Mouse (Mus musculus) thymus, adult 2 months (tissue): ENCODE data around the gene Ehf. TPM values are rescaled to one million over a fixed set of nuclear protein-coding genes. Genes with fewer than 3 reads are reported as not detected.

Experiments used
- DNase-seq: peaks from one replicate; pipeline ENCODE4 v3.0.0; 2021
- H3K27ac ChIP-seq: fragments of 200-500 bp; 2 replicates; pipeline ENCODE4 v1.5.1; 2012; ENCODE audit warnings: low read length, control low read depth; ENCODE audit not compliant: control insufficient read depth, insufficient read depth
- H3K27me3 ChIP-seq: fragments of 200-500 bp; 2 replicates; pipeline ENCODE4 v1.6.1; 2012; ENCODE audit warnings: mild to moderate bottlenecking, low read length, moderate library complexity, mixed read lengths; ENCODE audit not compliant: control insufficient read depth, insufficient read depth
- H3K36me3 ChIP-seq: fragments of 200-500 bp; 2 replicates; pipeline ENCODE4 v1.6.1; 2012; ENCODE audit warnings: mild to moderate bottlenecking, low read length, moderate library complexity; ENCODE audit not compliant: control insufficient read depth, insufficient read depth
- H3K4me1 ChIP-seq: fragments of 200-500 bp; replicated peaks from 2 replicates; pipeline ENCODE4 v1.6.1; 2012; ENCODE audit warnings: low read length; ENCODE audit not compliant: control insufficient read depth, insufficient read depth
- H3K4me3 ChIP-seq: fragments of 200-500 bp; 2 replicates; pipeline ENCODE4 v1.5.1; 2012; ENCODE audit warnings: mild to moderate bottlenecking, low read length, control low read depth, moderate library complexity; ENCODE audit not compliant: control insufficient read depth, insufficient read depth
- CTCF ChIP-seq: fragments of 200-500 bp; IDR thresholded peaks from 2 replicates; pipeline ENCODE4 v1.5.1; 2012; ENCODE audit warnings: mild to moderate bottlenecking, control low read depth, low read length, moderate library complexity, borderline replicate concordance; ENCODE audit not compliant: control insufficient read depth, poor library complexity, insufficient read depth; ENCODE audit errors: extremely low read depth
- POLR2A ChIP-seq: fragments of 200-500 bp; IDR thresholded peaks from 2 replicates; pipeline ENCODE4 v1.6.1; 2012; ENCODE audit warnings: mild to moderate bottlenecking, low read length, control low read depth, moderate library complexity; ENCODE audit not compliant: control insufficient read depth, poor library complexity, insufficient read depth; ENCODE audit errors: extremely low read depth
- WGBS: fragments of 180-500 bp; shearing (Covaris S2); methylation state at CpG from one replicate; pipeline ENCODE4 v1.1.7; 2018; 5-methylcytosine and 5-hydroxymethylcytosine counted together
- polyA plus RNA-seq: library from polyadenylated mRNA; depleted of rRNA; stranded (reverse); fragments of >200 nt; gene quantifications from 2 replicates; pipeline ENCODE4 v1.2.3, GENCODE M21; 2012

Gene Ehf
- polyA plus RNA-seq, 1 experiment: 7.2 TPM

DNA sequence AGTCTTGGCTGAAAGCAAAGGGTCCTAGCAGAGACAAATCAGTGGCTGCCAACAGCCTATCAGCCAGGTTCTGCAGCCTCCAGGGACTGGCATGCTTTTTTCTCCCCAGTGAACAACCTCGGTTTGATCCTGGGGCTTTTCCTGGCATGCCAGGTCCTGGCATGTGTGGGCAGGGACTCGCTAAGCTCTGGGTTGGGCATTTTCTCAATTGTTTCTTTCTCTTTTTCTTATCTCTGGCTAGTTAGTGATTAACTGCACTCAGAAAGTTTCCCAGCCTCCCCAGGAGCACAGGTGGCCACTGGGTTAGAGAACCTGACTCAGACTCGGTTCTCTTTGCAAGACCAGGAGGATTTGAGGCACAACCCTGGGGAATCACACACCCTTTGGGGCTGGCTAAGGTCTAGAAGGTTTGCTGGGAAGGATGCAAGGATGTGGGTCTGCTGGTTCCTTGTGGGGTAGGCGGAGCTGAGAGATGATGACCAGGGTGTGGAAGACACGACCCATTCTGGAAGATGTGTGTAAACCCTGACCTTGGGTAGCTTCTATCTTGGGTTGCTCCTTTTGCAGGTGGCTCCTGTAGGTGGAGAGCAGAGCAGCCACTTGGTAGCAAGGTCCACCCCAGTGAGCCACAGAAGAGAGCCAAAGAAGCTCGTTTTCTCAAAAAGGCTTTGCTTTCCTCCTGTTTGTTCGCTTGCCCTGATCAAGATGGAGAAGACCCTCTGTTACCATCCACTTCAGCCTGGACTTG lies 22.4 kb upstream of the Ehf start:
- Histone ChIP-seq H3K4me3 (no peak overlapping the region), H3K4me1 (no peaks in the 10 kb centered on the region), H3K27ac (no peak overlapping the region), H3K36me3 (no peaks in the 10 kb centered on the region), H3K27me3 (no peaks in the 10 kb centered on the region)
- 85% methylated on average over 7 of the region's 7 CpGs for WGBS
- no peak for TF ChIP-seq CTCF
- no peak for TF ChIP-seq POLR2A
- no peak for DNase-seq

DNA sequence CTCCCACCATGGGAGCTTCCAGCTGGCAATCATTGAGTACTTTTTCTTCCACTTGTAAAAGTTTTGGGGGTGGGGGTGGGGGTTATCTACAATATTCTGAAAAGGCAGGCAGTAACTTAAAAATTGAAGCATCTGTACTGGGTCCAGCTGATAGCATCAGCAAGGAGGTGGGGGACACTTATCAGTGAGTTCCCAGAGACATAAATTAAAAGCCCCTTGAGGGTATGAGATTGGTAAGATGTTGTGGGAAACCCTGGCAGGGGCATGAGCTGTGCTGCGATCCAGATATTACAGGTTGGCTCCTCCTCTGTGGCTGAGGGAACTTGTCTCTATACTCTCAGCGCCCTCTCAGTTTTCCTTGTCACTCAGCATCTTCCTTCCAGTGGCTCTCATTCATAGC lies 21.2 kb upstream of the Ehf start:
- Histone ChIP-seq H3K36me3 (no peaks in the 10 kb centered on the region), H3K27me3 (no peaks in the 10 kb centered on the region), H3K4me1 (no peaks in the 10 kb centered on the region), H3K27ac (no peak overlapping the region), H3K4me3 (no peak overlapping the region)
- TF ChIP-seq CTCF (no peak), POLR2A (no peak)
- DNase-seq: no peak
- WGBS: 84% methylated on average over 2 of the region's 2 CpGs

DNA sequence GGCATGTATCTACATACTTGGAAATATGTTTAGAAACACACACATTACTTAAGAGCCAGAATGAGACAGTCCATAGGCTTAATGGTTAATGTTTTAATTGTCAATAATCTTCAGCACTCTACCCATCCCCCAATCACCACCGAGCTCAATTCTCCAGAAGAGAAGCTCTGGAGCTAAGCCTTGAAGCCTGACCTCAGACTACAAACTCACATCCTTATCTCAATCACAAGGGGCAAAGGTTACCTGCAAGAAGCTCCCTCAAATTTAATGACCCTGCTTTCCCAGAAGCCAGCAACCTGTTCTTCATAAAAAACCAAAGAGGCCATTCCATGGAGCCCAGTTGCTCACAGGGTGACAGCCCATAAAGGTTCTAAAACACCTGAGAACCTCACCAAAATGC lies 19.1 kb upstream of the Ehf start:
- H3K4me3 ChIP-seq: no peak overlapping the region
- no peaks in the 10 kb centered on the region for H3K27me3 ChIP-seq
- H3K27ac ChIP-seq: no peak overlapping the region
- no peak for DNase-seq
- no peaks in the 10 kb centered on the region for H3K36me3 ChIP-seq
- TF ChIP-seq POLR2A (no peak), CTCF (no peak)
- H3K4me1 ChIP-seq: no peaks in the 10 kb centered on the region
- WGBS: 88% methylated on average over 1 of the region's 1 CpGs

DNA sequence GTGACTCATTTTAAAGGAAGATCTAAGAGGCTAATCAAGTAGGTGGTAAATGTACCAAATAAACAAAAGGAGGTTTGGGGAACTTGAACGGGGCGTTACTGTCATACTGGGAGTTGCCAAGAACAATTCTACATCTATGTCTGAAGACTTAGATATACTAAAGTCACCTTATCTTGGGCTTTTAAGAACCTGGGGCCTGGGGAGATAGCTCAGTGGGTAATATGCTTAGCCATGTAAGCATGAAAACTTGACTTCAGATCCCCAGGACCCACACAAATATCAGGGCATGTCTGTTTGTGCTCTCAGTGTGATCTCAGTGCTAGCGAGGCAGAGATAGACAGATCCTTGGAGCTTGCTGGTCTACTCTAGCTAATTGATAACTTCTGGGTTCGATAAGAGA lies 18.6 kb upstream of the Ehf start:
- DNase-seq: no peak
- WGBS: 87% methylated on average over 4 of the region's 4 CpGs

DNA sequence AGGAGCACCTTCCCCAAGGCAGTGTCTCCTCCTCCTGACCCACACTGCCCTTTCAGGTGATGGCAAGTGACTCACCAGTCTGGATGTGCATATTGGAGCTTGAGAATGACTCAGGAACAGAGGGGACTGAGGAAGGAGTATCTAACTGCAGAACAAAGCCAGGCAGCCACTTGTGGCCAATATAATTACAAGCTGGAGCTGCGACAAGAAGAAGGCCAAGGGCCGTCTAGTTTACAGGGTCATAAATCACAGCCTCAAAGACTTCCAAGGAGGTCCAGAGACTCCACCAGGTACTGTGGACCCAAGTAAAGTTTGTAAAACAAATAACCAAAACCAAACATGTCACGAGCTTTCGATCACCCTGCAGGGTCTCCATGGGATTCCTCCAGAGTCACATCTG lies 10.9 kb upstream of the Ehf start:
- TF ChIP-seq CTCF (no peak), POLR2A (no peak)
- no peak overlapping the region for H3K27ac ChIP-seq
- H3K27me3 ChIP-seq: no peaks in the 10 kb centered on the region
- H3K4me1 ChIP-seq: no peaks in the 10 kb centered on the region
- H3K4me3 ChIP-seq: no peak overlapping the region
- H3K36me3 ChIP-seq: no peaks in the 10 kb centered on the region
- 87% methylated on average over 4 of the region's 4 CpGs for WGBS
- no peak for DNase-seq

More for the DNA sequence above, 18.6 kb upstream of the Ehf start:
- Histone ChIP-seq H3K27me3 (no peaks in the 10 kb centered on the region), H3K4me1 (no peaks in the 10 kb centered on the region), H3K27ac (no peak overlapping the region), H3K4me3 (no peak overlapping the region), H3K36me3 (no peaks in the 10 kb centered on the region)
- no peak for TF ChIP-seq CTCF

DNA sequence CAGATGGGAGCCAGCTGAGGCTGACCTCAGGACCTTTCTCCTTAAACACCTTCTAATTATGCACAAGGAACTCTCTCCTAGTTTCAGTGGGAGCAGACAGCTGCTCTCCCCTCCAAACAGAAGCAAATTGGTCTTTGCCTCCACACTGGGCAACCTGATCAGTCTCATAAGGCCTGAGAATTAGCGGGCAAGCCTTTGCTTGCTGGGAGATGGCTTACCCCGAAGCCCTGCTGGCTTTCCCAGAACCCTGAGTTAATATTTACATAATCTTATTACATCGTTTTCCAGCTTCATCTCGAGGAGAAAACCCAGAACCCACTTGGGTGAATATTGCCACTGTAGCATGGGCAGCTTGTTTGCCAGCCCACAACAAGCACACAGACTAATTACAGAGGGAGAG lies 9.6 kb upstream of the Ehf start:
- 81% methylated on average over 4 of the region's 4 CpGs for WGBS

DNA sequence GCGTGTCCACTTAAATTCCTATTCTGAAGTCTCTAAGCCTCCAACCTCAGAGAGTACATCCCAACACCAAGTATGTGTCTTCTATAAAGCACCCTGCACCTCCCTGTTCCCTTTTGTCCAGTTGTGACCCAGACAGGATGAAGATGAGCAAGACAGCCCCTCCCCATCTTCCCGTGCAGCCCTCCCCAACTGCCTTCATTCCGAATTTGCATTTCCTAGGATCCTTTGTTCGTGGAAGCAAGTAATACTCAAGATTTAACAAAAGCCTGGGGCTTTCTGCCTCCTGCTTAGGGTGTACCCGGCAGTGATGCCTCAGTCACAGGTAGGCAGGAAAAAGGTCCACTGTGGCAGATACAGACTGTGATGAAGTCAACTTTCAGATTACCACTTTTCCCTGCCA lies 7.6 kb upstream of the Ehf start:
- no peaks in the 10 kb centered on the region for H3K27me3 ChIP-seq
- H3K36me3 ChIP-seq: no peaks in the 10 kb centered on the region
- H3K4me1 ChIP-seq: no peaks in the 10 kb centered on the region
- TF ChIP-seq POLR2A (no peak), CTCF (no peak)
- DNase-seq: no peak
- H3K4me3 ChIP-seq: no peak overlapping the region
- WGBS: 76% methylated on average over 5 of the region's 5 CpGs
- no peak overlapping the region for H3K27ac ChIP-seq

More for the DNA sequence above, 9.6 kb upstream of the Ehf start:
- H3K4me1 ChIP-seq: no peaks in the 10 kb centered on the region
- no peak overlapping the region for H3K27ac ChIP-seq
- no peaks in the 10 kb centered on the region for H3K27me3 ChIP-seq
- no peak for DNase-seq
- no peak for TF ChIP-seq POLR2A
- TF ChIP-seq CTCF: no peak
- H3K36me3 ChIP-seq: no peaks in the 10 kb centered on the region
- H3K4me3 ChIP-seq: no peak overlapping the region
